Mouse (Mus musculus) embryonic facial prominence, embryonic 10.5 days (tissue): ENCODE measurements around the gene 4930404H24Rik. TPM values are rescaled to one million over a fixed set of nuclear protein-coding genes. Genes with fewer than 3 reads are reported as not detected.

ENCODE experiments used
- DNase-seq: peaks from one replicate; pipeline ENCODE4 v3.0.0-alpha.2; 2017; ENCODE audit warnings: low spot score
- H3K27ac ChIP-seq: fragments of 300-500 bp; sonication (generic); replicated peaks from 2 replicates; pipeline ENCODE4 v1.5.1; 2016; ENCODE audit warnings: mild to moderate bottlenecking
- H3K27me3 ChIP-seq: fragments of 300-500 bp; sonication (generic); replicated peaks from 2 replicates; pipeline ENCODE4 v1.6.1; 2016; ENCODE audit warnings: low read depth, mild to moderate bottlenecking; ENCODE audit not compliant: poor library complexity, severe bottlenecking
- H3K36me3 ChIP-seq: fragments of 300-500 bp; sonication (generic); replicated peaks from 2 replicates; pipeline ENCODE4 v1.6.1; 2016; ENCODE audit warnings: mild to moderate bottlenecking, moderate library complexity
- H3K4me1 ChIP-seq: fragments of 300-500 bp; sonication (generic); 2 replicates; pipeline ENCODE4 v1.6.1; 2016
- H3K4me3 ChIP-seq: fragments of 300-500 bp; sonication (generic); 2 replicates; pipeline ENCODE4 v1.5.1; 2016; ENCODE audit warnings: mild to moderate bottlenecking, moderate library complexity
- H3K9me3 ChIP-seq: fragments of 300-500 bp; sonication (generic); 2 replicates; pipeline ENCODE4 v1.6.1; 2016; ENCODE audit warnings: mild to moderate bottlenecking
- WGBS: fragments of 180-500 bp; shearing (Covaris S2); methylation state at CpG from one replicate; pipeline ENCODE4 v1.1.7; 2016; 5-methylcytosine and 5-hydroxymethylcytosine counted together
- polyA plus RNA-seq: library from polyadenylated mRNA; unstranded; fragments of >200 nt; fragmentation: Nextera tagmentation; extraction: Ambion mirVana; gene quantifications from 2 replicates; pipeline ENCODE4 v1.2.1, GENCODE M21; 2016

4930404H24Rik gene
- polyA plus RNA-seq, 1 experiment from 2014 or later: not detected

DNA sequence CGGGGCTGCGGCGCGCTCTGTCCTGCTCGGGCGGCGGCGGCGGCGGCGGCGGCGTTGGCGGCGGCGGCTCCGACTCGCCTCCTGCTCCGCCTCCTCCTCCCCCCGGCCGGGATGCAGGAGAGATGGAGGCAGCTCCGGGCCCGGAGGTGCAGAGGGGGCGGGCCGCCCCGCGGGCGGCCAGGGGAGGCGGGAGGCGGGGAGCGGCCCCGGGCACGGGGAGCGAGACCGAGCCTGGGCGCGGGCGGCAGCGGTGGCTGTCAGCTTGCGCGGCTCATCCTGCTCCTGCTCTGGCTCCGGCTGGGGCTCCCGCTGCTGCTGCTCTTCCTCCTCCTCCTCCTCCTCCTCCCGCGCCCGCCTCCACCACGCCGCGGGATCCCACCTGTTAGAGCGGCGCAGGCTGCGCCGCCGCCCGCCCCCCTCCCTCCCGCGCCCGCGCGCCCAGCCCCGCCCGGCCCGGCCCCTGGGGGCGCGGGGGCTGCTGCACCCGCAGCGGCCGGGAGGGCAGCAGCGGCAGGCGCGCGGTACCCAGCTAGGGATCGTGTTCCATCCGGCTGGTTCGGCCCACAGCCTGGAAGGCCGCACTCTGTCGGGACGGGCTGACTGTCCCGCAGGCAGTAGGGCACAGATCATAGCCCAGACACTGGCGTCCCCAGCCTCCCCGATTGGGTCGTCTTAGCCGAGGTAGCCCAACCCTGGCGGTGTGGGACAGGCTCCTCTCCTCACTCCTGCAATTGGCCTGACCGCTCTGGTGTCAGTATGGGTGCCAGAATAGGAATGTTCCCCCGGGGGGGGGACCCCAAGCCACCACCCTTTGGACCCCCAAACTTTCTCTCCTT lies 37.6 kb downstream of the 4930404H24Rik start, which contains the start of gene Nol4l:
TSS of gene Nol4l (minus strand) at position 41 of the 836 bp plus-strand sequence.
- Histone ChIP-seq H3K4me3 (peak within 1 kb of the TSS; percentile 80), H3K4me1 (peaks cover 55% of the 10 kb centered on the region), H3K27me3 (peaks cover 74% of the 10 kb centered on the region), H3K9me3 (no peaks in the 10 kb centered on the region), H3K27ac (peak within 1 kb of the TSS; percentile 90), H3K36me3 (no peaks in the 10 kb centered on the region)
- WGBS: under 1% methylated on average over 85 of the region's 86 CpGs
- DNase-seq: peak; percentile 69

DNA sequence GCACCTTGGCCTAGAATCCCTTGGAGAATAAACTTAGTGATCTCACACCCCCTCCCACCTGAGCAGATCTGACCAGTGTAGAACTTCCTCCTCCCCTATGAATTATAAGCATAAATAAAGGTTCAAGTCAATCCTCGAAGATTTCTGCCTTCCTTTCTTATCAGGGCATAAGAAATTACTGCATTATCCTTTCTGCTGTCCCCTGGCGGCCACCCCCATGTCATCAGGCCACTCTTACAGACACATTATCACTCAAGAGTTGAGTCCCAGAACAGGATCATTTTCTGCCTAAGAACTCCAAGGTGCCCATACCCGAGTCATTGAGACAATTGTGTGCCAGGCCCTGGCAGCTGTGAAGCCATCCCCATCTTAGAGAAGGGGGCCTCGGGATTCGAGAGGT lies 38.4 kb downstream of the 4930404H24Rik start:
- DNase-seq: no peak
- Histone ChIP-seq H3K36me3 (no peaks in the 10 kb centered on the region), H3K4me3 (no peak overlapping the region; the same call in 1 of the 2 replicates), H3K9me3 (no peaks in the 10 kb centered on the region), H3K27ac (no peak overlapping the region), H3K27me3 (peaks cover 66% of the 10 kb centered on the region), H3K4me1 (peaks cover 47% of the 10 kb centered on the region)
- WGBS: 60% methylated on average over 5 of the region's 5 CpGs

DNA sequence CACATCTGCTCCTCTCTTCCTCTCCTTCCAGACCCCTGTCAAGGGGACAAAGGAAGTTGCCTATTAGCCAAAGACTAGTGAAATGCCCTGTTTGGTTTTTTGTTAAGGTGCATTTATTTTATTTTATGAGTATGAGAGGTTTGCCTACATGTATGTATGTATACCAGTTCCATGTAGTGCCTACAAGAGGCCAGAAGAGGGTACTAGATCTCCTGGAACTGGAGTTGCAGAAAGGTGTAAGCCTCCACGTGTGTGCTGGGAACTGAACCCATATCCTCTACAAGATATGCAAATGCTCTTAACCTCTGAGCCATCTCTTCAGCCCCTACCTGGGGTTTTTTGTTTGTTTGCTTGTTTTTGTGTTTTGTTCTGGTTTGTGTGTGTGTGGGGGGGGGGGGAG lies 41.4 kb downstream of the 4930404H24Rik start:
- no peak overlapping the region for H3K27ac ChIP-seq
- 62% methylated on average over 1 of the region's 1 CpGs for WGBS
- no peaks in the 10 kb centered on the region for H3K9me3 ChIP-seq
- H3K27me3 ChIP-seq: peaks cover 36% of the 10 kb centered on the region
- H3K4me1 ChIP-seq: peaks cover 17% of the 10 kb centered on the region
- no peak overlapping the region for H3K4me3 ChIP-seq
- H3K36me3 ChIP-seq: no peaks in the 10 kb centered on the region
- DNase-seq: no peak

DNA sequence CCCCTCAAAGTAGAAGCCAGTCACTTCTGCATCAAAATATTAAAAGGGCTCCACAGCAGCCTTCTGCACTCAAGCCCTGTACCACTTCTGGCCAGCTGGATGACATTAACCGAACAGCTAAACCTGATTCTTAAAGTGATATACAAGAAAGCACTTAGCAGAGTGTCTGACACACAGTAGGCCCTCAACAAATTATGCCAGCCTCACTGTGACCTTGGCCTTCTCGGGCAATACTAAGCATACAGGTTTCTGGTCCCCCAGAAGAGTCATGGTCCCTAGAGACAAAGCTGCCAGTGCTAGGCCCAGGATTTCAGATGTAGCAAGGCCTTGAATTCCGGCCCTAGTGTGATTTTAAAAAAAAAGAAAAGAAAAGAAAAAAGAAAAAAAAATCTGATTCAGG lies 46.3 kb downstream of the 4930404H24Rik start:
- no peak overlapping the region for H3K4me3 ChIP-seq

DNA sequence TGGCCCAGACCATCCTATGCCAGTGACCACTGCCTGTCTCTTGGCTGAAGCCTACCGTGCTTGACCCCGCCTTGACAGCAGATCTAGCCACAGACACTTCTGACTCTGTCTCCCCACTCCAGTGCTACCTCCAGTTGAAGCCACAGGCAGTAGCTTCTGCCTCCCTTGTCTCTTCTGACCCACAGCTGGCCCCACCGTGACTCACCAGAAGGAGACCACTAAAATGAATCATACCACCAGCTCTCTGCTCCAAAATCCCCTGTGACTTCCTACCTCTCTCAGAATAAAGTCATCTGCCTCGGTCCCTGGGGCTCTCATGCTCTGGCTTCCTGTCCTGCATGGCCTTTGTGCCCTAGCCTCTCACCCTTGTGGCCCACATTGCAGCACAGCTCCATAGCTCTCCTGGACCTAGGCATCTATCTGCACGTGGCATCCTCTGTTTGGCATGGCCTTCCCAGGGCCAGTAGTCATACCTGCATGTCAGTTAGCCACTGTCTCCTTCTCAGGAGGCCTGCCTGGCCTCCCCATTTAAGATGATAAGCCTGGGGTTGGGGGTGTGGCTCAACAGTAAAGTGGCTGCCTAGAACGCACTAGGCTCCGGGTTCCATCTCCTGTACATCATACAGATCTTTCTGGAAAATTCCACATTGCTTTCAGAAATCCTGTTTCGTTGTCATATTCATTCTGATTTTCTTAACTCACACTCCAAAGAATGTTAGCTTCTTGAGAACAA lies 50.5 kb downstream of the 4930404H24Rik start:
- H3K4me1 ChIP-seq: peaks cover 70% of the 10 kb centered on the region
- no peaks in the 10 kb centered on the region for H3K9me3 ChIP-seq
- DNase-seq: no peak
- H3K27me3 ChIP-seq: peaks cover 39% of the 10 kb centered on the region
- H3K4me3 ChIP-seq: no peak overlapping the region
- 83% methylated on average over 8 of the region's 8 CpGs for WGBS
- no peak overlapping the region; the same call in 1 of the 2 replicates for H3K27ac ChIP-seq
- H3K36me3 ChIP-seq: no peaks in the 10 kb centered on the region

More for the DNA sequence above, 46.3 kb downstream of the 4930404H24Rik start:
- H3K9me3 ChIP-seq: no peaks in the 10 kb centered on the region
- H3K27ac ChIP-seq: no peak overlapping the region
- no peak for DNase-seq
- H3K36me3 ChIP-seq: no peaks in the 10 kb centered on the region
- H3K4me1 ChIP-seq: peaks cover 40% of the 10 kb centered on the region
- peaks cover 6% of the 10 kb centered on the region; the same call in 1 of the 2 replicates for H3K27me3 ChIP-seq
- 83% methylated on average over 3 of the region's 3 CpGs for WGBS

Other genes with a start within 250 kb of the 4930404H24Rik start
- 6.2 and 6.4 TPM in 2 replicates for gene Kif3b, start 201.4 kb upstream of the 4930404H24Rik start, polyA plus RNA-seq
- gene Asxl1, start 147.0 kb upstream of the 4930404H24Rik start, polyA plus RNA-seq: 14.2 and 14.4 TPM in 2 replicates
- gene Nol4l, start 37.2 kb downstream of the 4930404H24Rik start, polyA plus RNA-seq: 23.5 and 23.7 TPM in 2 replicates
- 72.2 and 74.3 TPM in 2 replicates for gene Commd7, start 140.0 kb downstream of the 4930404H24Rik start, polyA plus RNA-seq
- 26.5 and 30.2 TPM in 2 replicates for gene Dnmt3b, start 156.7 kb downstream of the 4930404H24Rik start, polyA plus RNA-seq
- not detected in 2 replicates for gene Dnmt3c, start 203.9 kb downstream of the 4930404H24Rik start, polyA plus RNA-seq
- gene Mapre1, start 248.5 kb downstream of the 4930404H24Rik start, polyA plus RNA-seq: 306 and 312 TPM in 2 replicates